Mouse (Mus musculus) liver, adult (tissue): ENCODE data around the gene Flnb.
A peak's percentile ranks its signal among the peaks of the same experiment; 100 is the strongest.

Experiments
- GATA4 ChIP-seq: IDR thresholded peaks from 2 replicates; pipeline ENCODE4 v1.6.1; 2014; ENCODE audit warnings: mild to moderate bottlenecking, low read length; ENCODE audit not compliant: insufficient replicate concordance

Gene Flnb

DNA sequence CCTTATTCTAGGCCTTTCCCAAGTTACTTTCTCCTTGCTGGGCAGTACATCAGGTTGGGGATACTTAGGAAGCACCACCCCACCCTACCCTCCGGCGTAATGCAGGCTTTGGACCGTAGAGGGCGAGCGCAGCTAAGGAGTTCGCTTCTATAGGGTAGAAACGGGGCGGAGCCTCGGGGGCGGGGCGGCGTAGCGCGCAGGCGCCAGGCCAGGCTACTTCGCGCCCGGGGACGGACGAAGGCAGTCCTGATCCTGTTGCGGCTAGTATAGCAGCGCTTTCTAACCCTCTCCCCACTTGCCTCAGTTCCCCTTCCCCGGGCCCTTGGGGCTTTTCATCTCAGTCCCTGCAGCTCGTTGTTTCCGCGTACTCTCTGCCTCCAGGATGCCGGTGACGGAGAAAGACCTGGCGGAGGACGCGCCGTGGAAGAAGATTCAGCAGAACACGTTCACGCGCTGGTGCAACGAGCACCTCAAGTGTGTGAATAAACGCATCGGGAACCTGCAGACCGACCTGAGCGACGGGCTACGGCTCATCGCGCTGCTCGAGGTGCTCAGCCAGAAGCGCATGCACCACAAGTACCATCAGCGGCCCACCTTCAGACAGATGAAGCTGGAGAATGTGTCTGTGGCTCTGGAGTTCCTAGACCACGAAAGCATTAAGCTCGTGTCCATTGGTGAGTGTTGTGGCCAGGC, at the start of gene Flnb:
Gene Flnb, plus strand, starts transcription at position 188 of the 693 bp plus-strand sequence.
- no peak for TF ChIP-seq GATA4

DNA sequence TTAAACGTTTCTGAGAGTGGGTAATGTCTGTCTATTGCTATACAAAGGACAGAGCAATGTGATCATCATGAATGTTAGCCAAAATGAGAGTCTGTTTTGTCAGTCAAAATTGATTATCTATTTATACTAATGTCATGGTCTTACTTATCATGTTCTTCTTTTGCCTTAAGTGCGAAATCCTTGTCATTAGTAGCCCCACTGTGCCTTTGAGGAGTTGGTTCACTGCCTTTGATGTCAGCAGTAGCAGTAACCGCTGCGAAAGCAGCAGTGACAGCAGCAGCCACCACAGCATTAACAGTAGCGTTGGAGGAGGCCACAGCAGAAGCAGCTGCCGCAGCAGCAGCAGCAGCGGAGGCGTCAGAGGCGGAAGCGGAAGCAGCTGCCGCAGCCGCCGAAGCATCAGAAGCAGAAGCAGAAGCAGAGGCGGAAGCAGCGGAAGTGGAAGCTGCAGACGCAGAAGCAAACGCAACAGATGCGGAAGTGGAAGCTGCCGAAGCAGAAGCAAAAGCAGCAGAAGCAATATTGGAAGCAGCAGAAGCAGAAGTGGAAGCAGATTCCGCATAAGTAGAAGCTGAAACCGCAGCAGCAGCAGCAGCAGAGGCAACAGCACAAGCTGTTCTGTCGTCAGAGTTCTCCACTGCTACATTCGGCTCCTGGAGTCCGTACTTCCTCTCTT, 43.9 kb upstream of the Flnb start:
- TF ChIP-seq GATA4 = peak; percentile 20; the same call in 1 of the 2 replicates

- no peak for TF ChIP-seq GATA4
Observed at GRCm38 (mm10) chr14:7786073-7786472, 31.7 kb upstream of the Flnb start.

GRCm38 (mm10) chr14:7789266-7790030, 28.3 kb upstream of the Flnb start:
- no peak for TF ChIP-seq GATA4

GRCm38 (mm10) chr14:7791061-7791531, 26.7 kb upstream of the Flnb start:
- TF ChIP-seq GATA4 = no peak

- no peak for TF ChIP-seq GATA4
Observed at GRCm38 (mm10) chr14:7791532-7792159, 26.1 kb upstream of the Flnb start, which contains the start of gene Gm26661. Gene Gm26661 (plus strand): TSS chr14:7791587.

- TF ChIP-seq GATA4 = no peak
Observed at GRCm38 (mm10) chr14:7795961-7796360, 21.8 kb upstream of the Flnb start.

DNA sequence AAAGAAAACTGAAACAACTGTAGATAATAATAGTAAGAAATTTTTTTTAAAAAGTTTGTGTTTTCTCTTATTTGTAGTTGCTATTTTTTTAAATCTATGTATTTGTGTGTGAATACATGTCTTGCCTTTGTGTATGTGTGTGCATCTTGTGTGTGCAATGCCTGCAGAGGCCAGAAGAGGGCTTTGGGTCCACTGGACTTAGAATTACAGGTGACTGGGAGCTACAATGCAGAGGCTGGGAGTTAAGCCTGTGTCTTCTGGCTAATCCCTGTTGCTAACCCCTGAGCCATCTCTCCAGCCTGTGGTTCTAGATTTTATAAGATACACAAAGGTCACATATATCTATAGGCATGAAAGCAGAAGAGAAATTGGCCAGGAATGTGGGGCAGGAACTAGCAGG, 17.1 kb upstream of the Flnb start:
- no peak for TF ChIP-seq GATA4

GRCm38 (mm10) chr14:7801831-7802230, 15.9 kb upstream of the Flnb start:
- no peak for TF ChIP-seq GATA4

DNA sequence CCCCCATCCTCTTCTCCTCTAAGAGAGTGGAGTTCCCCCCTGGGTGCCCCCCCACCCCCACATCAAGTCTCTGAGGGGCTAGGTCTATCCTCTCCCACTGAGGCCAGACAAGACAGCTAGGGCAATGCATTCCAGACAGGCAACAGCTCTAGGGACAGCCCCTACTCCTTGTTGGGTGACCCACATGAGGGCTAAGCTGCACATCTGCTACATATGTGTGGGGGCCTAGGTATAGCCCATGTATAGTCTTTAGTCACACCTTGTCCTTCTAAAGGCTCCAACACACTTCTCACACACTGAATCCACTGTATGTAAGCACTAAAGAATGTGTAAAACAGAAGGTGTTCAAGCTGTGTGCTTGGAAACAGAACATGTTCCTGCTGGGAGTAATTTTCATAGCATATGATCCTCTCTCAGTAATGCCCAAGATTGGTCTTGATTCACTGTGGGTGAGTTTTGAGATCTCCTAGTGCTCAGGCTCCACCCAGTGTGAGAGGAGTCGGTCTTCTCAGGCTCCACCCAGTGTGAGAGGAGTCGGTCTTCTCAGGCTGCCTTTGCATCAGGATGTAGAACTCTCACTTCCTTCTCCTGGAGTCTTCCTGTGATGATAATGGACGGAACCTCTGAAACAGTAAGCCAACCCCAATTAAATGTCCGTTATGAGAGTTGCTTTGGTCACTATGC, 13.7 kb upstream of the Flnb start:
- no peak for TF ChIP-seq GATA4

GRCm38 (mm10) chr14:7804558-7804905, 13.2 kb upstream of the Flnb start:
- TF ChIP-seq GATA4 = no peak

DNA sequence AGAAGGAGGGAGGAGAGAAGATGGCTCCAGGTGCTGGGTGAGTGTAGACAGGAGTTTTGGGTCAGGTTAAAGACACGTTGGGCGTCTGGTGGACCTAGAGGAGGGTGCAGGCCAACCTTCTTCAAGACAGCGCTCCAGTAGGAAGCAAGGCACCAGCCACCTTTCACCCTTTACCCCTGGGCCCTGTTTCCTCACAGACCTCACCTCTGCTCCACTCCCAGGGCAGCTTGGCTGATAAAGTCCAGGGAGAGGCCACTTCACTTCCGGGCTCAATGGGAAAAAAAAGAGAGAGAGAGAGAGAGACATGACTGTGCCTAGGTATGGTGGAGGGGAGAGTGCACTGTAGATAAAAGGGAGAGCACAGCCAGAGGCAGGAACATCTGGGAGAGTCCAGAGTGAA, 10.0 kb upstream of the Flnb start:
- no peak for TF ChIP-seq GATA4

GRCm38 (mm10) chr14:7808501-7808981, 9.2 kb upstream of the Flnb start:
- TF ChIP-seq GATA4 = no peak

DNA sequence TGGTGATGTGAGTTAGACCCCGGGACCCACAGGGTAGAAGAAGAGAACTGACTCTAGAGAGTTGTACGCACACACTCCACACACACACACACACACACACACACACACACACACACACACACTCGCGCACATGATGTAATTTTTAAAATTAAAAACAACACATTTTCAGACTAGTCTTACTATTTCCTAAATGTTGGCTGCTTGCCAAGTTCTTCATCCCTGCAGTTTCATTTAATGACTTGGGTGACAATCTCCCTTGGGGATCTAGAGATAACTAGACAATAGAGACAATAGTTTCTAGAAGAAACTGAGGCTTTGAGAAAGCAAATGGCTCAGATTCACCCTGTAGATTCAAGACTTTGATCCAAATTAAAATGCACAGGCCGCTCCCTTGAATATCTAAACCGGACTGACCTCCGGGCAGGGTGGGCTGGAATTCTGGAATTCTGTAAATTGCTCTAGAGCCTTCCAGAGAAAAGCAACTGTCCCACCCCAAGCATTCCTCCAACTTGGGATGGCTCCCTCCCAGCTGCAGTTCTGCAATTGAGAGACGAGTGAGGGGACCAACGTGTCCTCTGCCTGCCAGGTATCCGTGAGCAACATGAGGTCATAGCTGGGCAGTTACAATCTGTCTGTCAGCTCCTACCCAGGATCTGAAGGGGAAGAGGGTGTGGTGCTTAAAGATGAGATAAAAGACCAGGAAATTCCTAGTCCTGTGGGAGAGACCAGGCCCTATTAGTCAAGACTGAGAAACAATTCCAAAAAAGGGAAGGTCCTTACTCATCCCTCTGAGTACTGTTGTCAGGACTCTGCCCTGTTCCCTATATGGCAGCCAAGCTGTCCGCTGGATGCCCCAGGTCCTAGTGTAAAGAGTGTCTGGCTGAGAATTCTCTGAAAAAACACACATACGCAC, 8.5 kb upstream of the Flnb start:
- no peak for TF ChIP-seq GATA4
